Mouse (Mus musculus) midbrain, embryonic 11.5 days (tissue): Measurements from ENCODE around the gene Rap1b. TPM values are rescaled to one million over a fixed set of nuclear protein-coding genes. Genes with fewer than 3 reads are reported as not detected.

ENCODE experiments used
- ATAC-seq: fragments of 200-750 bp; cut with Nextera tagmentation; 2 replicates; pipeline ENCODE4 v1.8.0; 2017; ENCODE audit warnings: moderate TSS enrichment, moderate library complexity; ENCODE audit not compliant: low FRiP score
- DNase-seq: peaks from one replicate; pipeline ENCODE4 v3.0.0; 2015; ENCODE audit warnings: low spot score; ENCODE audit errors: missing footprints
- H3K27ac ChIP-seq: fragments of 300-500 bp; sonication (generic); 2 replicates; pipeline ENCODE4 v1.5.1; 2014; ENCODE audit warnings: low read depth, low read length
- H3K27me3 ChIP-seq: fragments of 300-500 bp; sonication (generic); 2 replicates; pipeline ENCODE4 v1.6.1; 2014; ENCODE audit warnings: mild to moderate bottlenecking, low read length, moderate library complexity, mixed read lengths; ENCODE audit not compliant: control insufficient read depth, insufficient read depth
- H3K36me3 ChIP-seq: fragments of 300-500 bp; sonication (generic); 2 replicates; pipeline ENCODE4 v1.6.1; 2014; ENCODE audit warnings: mild to moderate bottlenecking, low read length, moderate library complexity, mixed read lengths; ENCODE audit not compliant: control insufficient read depth, insufficient read depth
- H3K4me1 ChIP-seq: fragments of 300-500 bp; sonication (generic); 2 replicates; pipeline ENCODE4 v1.6.1; 2014; ENCODE audit warnings: low read length; ENCODE audit not compliant: control insufficient read depth, insufficient read depth
- H3K4me2 ChIP-seq: fragments of 300-500 bp; sonication (generic); 2 replicates; pipeline ENCODE4 v1.6.1; 2014; ENCODE audit warnings: mild to moderate bottlenecking, moderate library complexity
- H3K4me3 ChIP-seq: fragments of 300-500 bp; sonication (generic); 2 replicates; pipeline ENCODE4 v1.5.1; 2014; ENCODE audit warnings: low read depth, low read length
- H3K9ac ChIP-seq: fragments of 300-500 bp; sonication (generic); 2 replicates; pipeline ENCODE4 v1.6.1; 2014; ENCODE audit warnings: low read length
- H3K9me3 ChIP-seq: fragments of 300-500 bp; sonication (generic); 2 replicates; pipeline ENCODE4 v1.6.1; 2016; ENCODE audit warnings: low read length; ENCODE audit not compliant: control insufficient read depth
- WGBS: fragments of 180-500 bp; shearing (Covaris S2); extraction: QIAGEN DNeasy Blood & Tissue Kit; methylation state at CpG from one replicate; pipeline ENCODE4 v1.1.7; 2014; 5-methylcytosine and 5-hydroxymethylcytosine counted together
- polyA plus RNA-seq: library from polyadenylated mRNA; unstranded; fragments of >200 nt; fragmentation: Nextera tagmentation; extraction: Ambion mirVana; gene quantifications from 2 replicates; pipeline ENCODE4 v1.2.1, GENCODE M21; 2014

Rap1b gene
- polyA plus RNA-seq, 1 experiment from 2014 or later: 172 TPM

GRCm38 (mm10) chr10:117835453-117835852 is 10.4 kb downstream of the Rap1b start:
- no peak overlapping the region for H3K9ac ChIP-seq
- H3K4me2 ChIP-seq: no peak overlapping the region
- H3K27me3 ChIP-seq: no peaks in the 10 kb centered on the region
- no peak overlapping the region for H3K4me3 ChIP-seq
- WGBS: 73% methylated on average over 5 of the region's 5 CpGs
- DNase-seq (no peak), ATAC-seq (no peak)
- H3K36me3 ChIP-seq: no peaks in the 10 kb centered on the region
- no peaks in the 10 kb centered on the region for H3K4me1 ChIP-seq
- H3K9me3 ChIP-seq: no peaks in the 10 kb centered on the region
- no peak overlapping the region for H3K27ac ChIP-seq

GRCm38 (mm10) chr10:117830797-117831196 is 15.0 kb downstream of the Rap1b start:
- ATAC-seq: no peak
- 87% methylated on average over 3 of the region's 3 CpGs for WGBS
- no peak overlapping the region for H3K4me2 ChIP-seq
- DNase-seq: no peak
- no peaks in the 10 kb centered on the region for H3K36me3 ChIP-seq
- no peaks in the 10 kb centered on the region for H3K9me3 ChIP-seq
- no peak overlapping the region for H3K27ac ChIP-seq
- no peak overlapping the region for H3K4me3 ChIP-seq
- H3K4me1 ChIP-seq: no peaks in the 10 kb centered on the region
- no peaks in the 10 kb centered on the region for H3K27me3 ChIP-seq
- no peak overlapping the region for H3K9ac ChIP-seq

- no peaks in the 10 kb centered on the region for H3K4me1 ChIP-seq
- no peaks in the 10 kb centered on the region for H3K9me3 ChIP-seq
- H3K9ac ChIP-seq: no peak overlapping the region
- no peak overlapping the region for H3K4me3 ChIP-seq
- WGBS: 91% methylated on average over 7 of the region's 7 CpGs
- H3K27ac ChIP-seq: no peak overlapping the region
- DNase-seq (no peak), ATAC-seq (no peak)
- no peak overlapping the region for H3K4me2 ChIP-seq
- no peaks in the 10 kb centered on the region for H3K27me3 ChIP-seq
- no peaks in the 10 kb centered on the region for H3K36me3 ChIP-seq
Observed at GRCm38 (mm10) chr10:117829472-117830155, 16.2 kb downstream of the Rap1b start.

- WGBS: 76% methylated on average over 4 of the region's 4 CpGs
- ATAC-seq (no peak), DNase-seq (no peak)
- Histone ChIP-seq H3K27ac (no peak overlapping the region), H3K9ac (no peak overlapping the region), H3K4me1 (no peaks in the 10 kb centered on the region), H3K4me2 (no peak overlapping the region), H3K4me3 (no peak overlapping the region), H3K36me3 (no peaks in the 10 kb centered on the region), H3K9me3 (no peaks in the 10 kb centered on the region), H3K27me3 (no peaks in the 10 kb centered on the region)
Observed at GRCm38 (mm10) chr10:117829022-117829421, 16.8 kb downstream of the Rap1b start.

GRCm38 (mm10) chr10:117828536-117828935 is 17.3 kb downstream of the Rap1b start:
- no peak for ATAC-seq
- Histone ChIP-seq H3K4me1 (no peaks in the 10 kb centered on the region), H3K27ac (no peak overlapping the region), H3K4me3 (no peak overlapping the region), H3K4me2 (no peak overlapping the region), H3K36me3 (no peaks in the 10 kb centered on the region), H3K9ac (no peak overlapping the region), H3K9me3 (no peaks in the 10 kb centered on the region), H3K27me3 (no peaks in the 10 kb centered on the region)
- 83% methylated on average over 4 of the region's 4 CpGs for WGBS
- no peak for DNase-seq

GRCm38 (mm10) chr10:117824647-117825046 is 21.2 kb downstream of the Rap1b start:
- no peaks in the 10 kb centered on the region for H3K36me3 ChIP-seq
- 88% methylated on average over 4 of the region's 4 CpGs for WGBS

GRCm38 (mm10) chr10:117824139-117824538 is 21.7 kb downstream of the Rap1b start:
- DNase-seq: no peak
- Histone ChIP-seq H3K4me3 (no peak overlapping the region), H3K27ac (no peak overlapping the region), H3K9me3 (no peaks in the 10 kb centered on the region), H3K4me1 (no peaks in the 10 kb centered on the region), H3K36me3 (no peaks in the 10 kb centered on the region), H3K9ac (no peak overlapping the region), H3K27me3 (no peaks in the 10 kb centered on the region), H3K4me2 (no peak overlapping the region)
- ATAC-seq: no peak
- whole genome bisulfite sequencing: 76% methylated on average over 4 of the region's 4 CpGs

More at GRCm38 (mm10) chr10:117824647-117825046, 21.2 kb downstream of the Rap1b start:
- Histone ChIP-seq H3K9ac (no peak overlapping the region), H3K27me3 (no peaks in the 10 kb centered on the region), H3K27ac (no peak overlapping the region), H3K4me3 (no peak overlapping the region), H3K4me2 (no peak overlapping the region), H3K9me3 (no peaks in the 10 kb centered on the region), H3K4me1 (no peaks in the 10 kb centered on the region)
- ATAC-seq (no peak), DNase-seq (no peak)

- Histone ChIP-seq H3K4me3 (no peak overlapping the region), H3K9me3 (no peaks in the 10 kb centered on the region), H3K9ac (no peak overlapping the region), H3K36me3 (no peaks in the 10 kb centered on the region), H3K4me2 (no peak overlapping the region), H3K27ac (no peak overlapping the region), H3K4me1 (no peaks in the 10 kb centered on the region), H3K27me3 (no peaks in the 10 kb centered on the region)
- DNase-seq (no peak), ATAC-seq (no peak)
- 92% methylated on average over 6 of the region's 6 CpGs for WGBS
Observed at GRCm38 (mm10) chr10:117823321-117823720, 22.5 kb downstream of the Rap1b start.

- Histone ChIP-seq H3K27ac (no peak overlapping the region), H3K27me3 (no peaks in the 10 kb centered on the region), H3K4me1 (no peaks in the 10 kb centered on the region), H3K9me3 (no peaks in the 10 kb centered on the region), H3K4me3 (no peak overlapping the region), H3K4me2 (no peak overlapping the region), H3K9ac (no peak overlapping the region), H3K36me3 (peaks cover 3% of the 10 kb centered on the region)
- WGBS: 93% methylated on average over 6 of the region's 6 CpGs
- DNase-seq (no peak), ATAC-seq (no peak)
Observed at GRCm38 (mm10) chr10:117818600-117818999, 27.2 kb downstream of the Rap1b start.
